Mouse (Mus musculus) erythroblast, embryonic 14.5 days (primary cell): ENCODE results near the gene Zfp750.

Experiments
- GATA1 ChIP-seq: IDR thresholded peaks from 2 replicates; pipeline ENCODE4 v1.6.1; 2012; ENCODE audit warnings: low read length, inconsistent platforms, mixed read lengths
- TAL1 ChIP-seq: IDR thresholded peaks from 3 replicates; pipeline ENCODE4 v1.6.1; 2012; ENCODE audit warnings: low read length, inconsistent platforms, mixed read lengths

DNA sequence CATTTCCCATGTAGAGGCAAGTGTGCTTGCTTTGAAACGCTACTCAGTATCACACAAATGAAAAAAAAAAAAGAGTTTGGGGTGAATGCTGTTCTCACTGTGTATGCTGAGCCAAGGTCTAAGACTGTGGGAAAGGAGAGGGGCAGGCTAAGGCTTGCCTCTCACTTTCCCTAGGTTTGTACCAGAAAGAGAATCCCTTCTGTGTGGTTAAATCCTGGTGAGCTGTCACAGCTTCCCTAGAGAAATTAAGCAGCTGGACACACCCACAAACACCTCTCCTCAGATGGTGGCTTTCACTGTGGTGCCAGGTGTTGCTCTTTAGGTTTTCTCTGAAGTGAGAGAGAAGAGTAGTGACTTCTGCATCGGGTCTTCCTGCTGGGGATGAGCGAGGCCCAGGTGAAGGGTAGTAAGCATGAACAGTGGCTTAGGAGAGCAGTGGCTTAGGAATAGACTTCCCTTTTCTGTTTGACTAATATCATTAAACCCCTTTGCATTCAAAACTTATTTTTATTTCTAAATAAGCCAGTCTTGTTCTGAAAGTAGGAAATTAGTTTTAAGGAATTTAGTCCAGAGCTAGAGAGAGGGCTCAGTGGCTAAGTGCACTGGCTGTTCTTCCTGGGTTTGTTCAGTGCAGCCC, 26.4 kb upstream of the Zfp750 start:
- TF ChIP-seq GATA1 (no peak), TAL1 (no peak)
